Mouse (Mus musculus) gastrocnemius, postnatal 36 days (tissue): ENCODE measurements at regions not wholly inside any gene's neighbourhood (a gene's known extent, or its start where the extent isn't known, plus 50 kb on each side); places are given as distances from the start of the nearest gene placed in this dataset.
A peak's percentile ranks its signal among the peaks of the same experiment; 100 is the strongest.

Experiments
- DNase-seq, 2 experiments: peaks; one replicate each; pipeline ENCODE4 v3.0.0; 2022
- intact Hi-C: fragments of 180-260 bp; cut with DNase I; formaldehyde crosslinking; loops from one replicate; pipeline ENCODE4 v1.15.1; 2025

- intact Hi-C loops, result no loop called here
Measured at GRCm38 (mm10) chr3:70201334-70201943, 194.0 kb downstream of the Otol1 start.

GRCm38 (mm10) chr3:70215195-70215594, 207.8 kb downstream of the Otol1 start:
- intact Hi-C loops, result no loop called here

More at GRCm38 (mm10) chr3:70201334-70201943, 194.0 kb downstream of the Otol1 start:
- no peak for DNase-seq

DNA sequence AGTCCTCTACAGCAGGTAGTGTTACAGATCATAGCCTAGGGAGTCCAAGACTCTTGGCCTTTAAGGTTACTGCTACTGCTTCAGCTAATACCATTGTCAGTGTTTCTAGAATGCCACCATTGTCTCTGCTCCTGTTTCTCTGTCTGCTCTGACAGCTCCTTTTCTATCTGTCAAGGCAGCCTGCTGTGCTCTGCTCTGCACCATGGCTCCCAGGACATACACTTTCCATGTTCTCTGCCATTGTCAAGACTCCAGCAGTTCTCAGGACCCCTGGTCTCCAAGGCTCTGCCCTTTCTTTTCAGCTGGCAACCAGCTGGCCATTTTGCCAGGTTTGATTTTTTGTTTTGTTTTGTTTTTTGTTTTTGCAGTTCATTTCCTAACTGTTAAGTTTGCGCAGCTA, 208.7 kb downstream of the Otol1 start:
- DNase-seq, result no peak
- intact Hi-C loops, result no loop called here

More at GRCm38 (mm10) chr3:70215195-70215594, 207.8 kb downstream of the Otol1 start:
- DNase-seq, result no peak

- intact Hi-C loops, result no loop called here
- no peak for DNase-seq
Measured at GRCm38 (mm10) chr3:70218757-70219360, 211.4 kb downstream of the Otol1 start.

- no peak for DNase-seq
- intact Hi-C loops, result no loop called here
Measured at GRCm38 (mm10) chr3:70223443-70224065, 216.1 kb downstream of the Otol1 start.

DNA sequence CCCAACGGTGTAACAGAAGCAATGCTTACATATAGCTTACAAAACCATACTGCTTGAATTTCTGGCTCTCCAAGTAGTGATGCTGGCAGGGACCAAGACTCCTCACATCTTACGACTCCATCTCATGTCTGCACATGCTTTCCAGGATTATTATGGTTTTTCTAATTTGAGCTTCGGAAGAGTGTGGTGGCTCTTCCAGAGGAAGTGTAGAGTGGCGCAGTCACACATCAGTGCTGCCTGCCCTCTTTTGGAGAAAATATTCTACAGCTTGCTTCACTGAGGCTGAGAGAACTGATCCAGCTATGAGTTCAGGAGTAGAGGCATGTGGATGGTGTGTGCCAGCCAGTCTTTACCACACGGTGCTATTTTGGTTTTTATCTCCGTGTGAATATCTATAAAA, 217.4 kb downstream of the Otol1 start:
- intact Hi-C loops, result no loop called here
- no peak for DNase-seq

DNA sequence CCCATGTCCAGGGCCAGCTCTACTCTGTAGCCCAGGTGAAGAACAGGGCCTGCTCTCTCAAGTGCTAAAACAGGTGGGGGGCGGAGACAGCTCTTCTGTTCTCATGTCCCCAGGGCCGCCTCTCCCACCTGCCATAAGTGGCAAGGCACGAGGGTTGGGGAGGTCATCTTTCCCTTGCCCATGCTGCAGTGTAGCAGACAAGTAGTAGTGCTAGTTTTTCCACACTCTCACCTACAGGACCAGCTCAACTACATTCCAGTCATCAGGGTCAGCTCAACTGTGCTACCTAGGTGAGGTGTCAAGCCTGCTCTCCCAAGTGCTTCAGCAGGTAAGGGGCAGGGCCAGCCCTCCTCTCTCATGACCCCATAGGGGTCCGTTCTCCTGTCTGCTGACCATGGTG, 219.8 kb downstream of the Otol1 start:
- no peak for DNase-seq
- intact Hi-C loops, result no loop called here

DNA sequence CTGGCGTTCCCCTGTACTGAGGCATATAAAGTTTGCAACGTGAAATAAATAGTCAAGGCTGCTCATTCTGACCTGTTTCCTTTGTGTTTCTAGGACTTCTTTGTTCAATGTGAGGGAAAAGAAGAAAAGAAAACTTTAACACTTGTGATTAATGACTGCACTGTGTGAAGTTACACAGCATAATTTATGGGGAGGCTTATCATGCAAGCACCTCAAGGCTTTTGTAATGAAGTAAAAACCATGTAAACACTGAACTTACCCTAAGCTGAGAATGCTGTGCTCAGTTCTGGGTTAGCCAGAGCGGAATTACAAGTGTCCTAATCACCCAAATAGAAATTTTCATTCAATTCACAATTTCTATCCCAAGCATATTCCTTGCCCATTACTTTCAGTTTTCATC, 241.2 kb downstream of the Otol1 start:
- DNase-seq, result no peak
- intact Hi-C loops, result no loop called here

GRCm38 (mm10) chr3:70249922-70250321, 242.5 kb downstream of the Otol1 start:
- intact Hi-C loops, result no loop called here
- DNase-seq, result no peak

DNA sequence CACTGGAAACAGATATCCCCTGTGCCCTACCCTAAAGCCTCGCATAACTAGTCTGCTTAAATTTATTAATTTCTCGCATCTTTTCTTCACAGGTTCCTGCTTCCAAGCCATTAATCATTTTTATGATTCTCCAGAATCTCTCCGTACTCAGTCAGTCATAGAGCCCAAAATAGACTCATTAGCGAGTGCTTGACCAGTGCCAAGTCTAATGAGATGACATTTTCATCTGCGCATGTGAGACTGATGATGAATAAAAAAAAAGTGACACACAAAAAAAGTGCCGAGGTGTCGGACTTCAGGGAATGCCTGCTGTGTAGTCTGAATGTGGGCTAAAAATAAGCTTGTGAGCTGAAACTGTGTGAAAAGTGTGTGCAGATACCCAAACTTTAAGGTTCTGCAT, 243.3 kb downstream of the Otol1 start:
- DNase-seq, result no peak
- intact Hi-C loops, result no loop called here

- DNase-seq, result no peak
- intact Hi-C loops, result no loop called here
Measured at GRCm38 (mm10) chr3:70263318-70263717, 255.9 kb downstream of the Otol1 start.

- intact Hi-C loops, result no loop called here
- DNase-seq, result no peak
Measured at GRCm38 (mm10) chr3:70288590-70289388, 281.4 kb downstream of the Otol1 start.

- intact Hi-C loops, result no loop called here
- DNase-seq, result no peak
Measured at GRCm38 (mm10) chr3:70307556-70307955, 300.1 kb downstream of the Otol1 start.

DNA sequence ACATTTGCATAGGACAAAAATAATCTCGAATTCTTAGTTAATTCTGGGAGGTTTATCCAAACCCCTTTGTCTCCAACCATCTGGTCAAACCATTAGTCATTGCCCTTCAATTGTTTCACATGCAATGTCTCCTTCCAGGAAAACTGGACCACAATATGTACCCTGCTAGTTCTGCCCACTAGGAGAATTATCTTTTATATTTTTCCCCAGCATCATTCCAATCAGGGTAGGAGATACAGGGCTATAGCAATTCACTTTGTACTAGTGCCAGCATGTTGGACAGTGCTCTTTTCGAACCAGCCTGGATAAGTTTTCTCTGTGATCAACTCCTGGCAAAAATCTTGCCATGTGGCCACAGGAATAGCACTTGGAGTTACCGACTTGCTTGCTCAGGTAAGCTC, 300.6 kb downstream of the Otol1 start:
- intact Hi-C loops, result no loop called here
- DNase-seq, result no peak

- intact Hi-C loops, result no loop called here
- DNase-seq, result peak; percentile 19 to 24
Measured at GRCm38 (mm10) chr3:70309304-70309703, 301.9 kb downstream of the Otol1 start.

GRCm38 (mm10) chr3:70311055-70311454, 303.6 kb downstream of the Otol1 start:
- DNase-seq, result no peak
- intact Hi-C loops, result no loop called here

- intact Hi-C loops, result no loop called here
- DNase-seq, result no peak
Measured at GRCm38 (mm10) chr3:70312034-70312433, 304.6 kb downstream of the Otol1 start.

DNA sequence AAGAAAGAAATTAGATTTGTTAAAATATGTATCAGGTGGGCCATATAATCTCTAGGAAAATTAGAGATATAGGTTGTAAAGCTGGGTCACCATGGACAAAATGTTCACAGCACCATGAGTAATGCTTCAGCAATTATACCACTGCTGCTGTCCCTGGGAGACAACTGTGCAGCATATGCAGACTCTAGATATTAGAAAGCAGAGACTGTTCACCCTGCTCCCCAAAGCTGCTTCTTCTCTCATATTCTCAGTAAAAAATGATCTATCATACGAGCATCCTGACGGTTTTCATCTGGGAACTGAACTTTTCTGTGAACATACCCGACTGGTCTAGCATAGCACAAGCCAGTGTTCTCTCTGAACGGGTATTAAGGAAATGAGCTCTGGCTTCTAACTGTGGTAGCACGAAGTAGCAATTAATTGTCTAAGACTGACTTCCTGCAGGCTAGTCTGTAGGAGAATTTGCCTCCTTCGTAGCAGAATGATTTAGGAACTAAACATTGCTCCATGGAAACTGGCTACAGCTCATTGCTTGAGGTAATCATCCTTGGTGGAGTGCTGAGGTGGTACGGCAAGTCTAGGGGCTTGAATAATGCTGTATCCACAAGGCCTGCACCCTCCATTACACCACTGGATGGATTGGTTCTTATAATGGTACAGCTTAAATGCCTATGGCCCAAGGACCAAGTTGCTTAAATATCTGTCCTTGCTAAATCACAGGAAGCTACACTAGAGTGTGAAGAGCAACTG, 305.9 kb downstream of the Otol1 start:
- no peak for DNase-seq
- intact Hi-C loops, result no loop called here

GRCm38 (mm10) chr3:70314239-70314638, 306.8 kb downstream of the Otol1 start:
- intact Hi-C loops, result no loop called here
- no peak for DNase-seq

- intact Hi-C loops, result no loop called here
- no peak for DNase-seq
Measured at GRCm38 (mm10) chr3:70318377-70318776, 311.0 kb downstream of the Otol1 start.

DNA sequence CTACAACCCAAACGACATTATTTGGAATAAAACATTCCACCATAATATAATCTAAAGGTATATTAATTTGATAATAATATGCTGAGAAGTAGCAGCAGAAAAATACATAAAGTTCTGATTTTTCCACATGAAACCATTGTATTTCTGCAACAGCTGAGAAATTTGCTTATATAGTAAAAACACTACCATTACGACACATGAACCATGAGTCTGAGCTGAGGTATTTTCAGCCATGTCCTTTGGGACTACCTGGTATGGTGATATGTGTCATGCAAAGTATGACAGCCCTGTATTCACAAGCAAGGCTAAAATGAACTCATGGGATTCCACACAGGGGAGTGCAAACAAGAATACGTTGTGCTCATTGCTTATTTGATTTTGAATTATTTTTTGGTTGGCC, 311.7 kb downstream of the Otol1 start:
- DNase-seq, result no peak
- intact Hi-C loops, result no loop called here
